Mouse (Mus musculus): ENCODE data around the gene Nufip2. TPM values are rescaled to one million over a fixed set of nuclear protein-coding genes. Genes with fewer than 3 reads are reported as not detected.

Gene Nufip2
- polyA plus RNA-seq, 1 experiment: 30.1 TPM

DNA sequence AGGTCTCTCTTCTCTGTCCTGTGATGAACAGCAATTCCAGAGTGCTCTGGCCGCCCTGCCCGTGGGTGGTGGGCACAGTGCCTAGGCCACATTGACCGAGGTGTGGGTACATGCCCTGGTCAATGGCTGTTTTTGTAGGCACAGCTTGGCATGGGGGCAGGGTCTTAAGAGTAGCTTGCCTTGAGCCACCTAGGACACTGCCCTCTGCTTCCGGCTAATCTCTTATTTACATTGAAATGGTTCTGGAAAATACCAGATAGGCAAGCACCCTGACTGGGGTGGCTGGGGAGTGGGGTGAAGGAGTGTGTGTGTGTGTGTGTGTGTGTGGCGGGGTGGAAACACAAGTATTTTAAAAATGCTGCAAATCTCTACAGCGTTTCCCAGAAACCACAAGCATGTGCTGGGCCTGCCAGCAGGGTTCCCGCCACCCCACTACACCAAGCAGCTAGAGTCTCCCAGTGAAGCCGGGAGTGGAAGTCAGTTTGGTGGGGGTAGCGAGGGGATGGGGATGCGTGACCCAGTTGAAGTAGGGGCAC is 97.3 kb downstream of the Nufip2 start:
- Histone ChIP-seq H3K36me3 (ENCODE audit: control insufficient read depth, insufficient read depth, low read length) (peaks cover 2% of the 10 kb centered on the region; the same call in 1 of the 2 replicates), H3K4me3 (ENCODE audit: control insufficient read depth, insufficient read depth, low read length) (no peak overlapping the region), H3K27me3 (ENCODE audit: control insufficient read depth, insufficient read depth, low read length) (no peaks in the 10 kb centered on the region), H3K27ac (ENCODE audit: control insufficient read depth, insufficient read depth, low read length) (no peak overlapping the region; the same call in 1 of the 2 replicates), H3K4me1 (replicated peaks; ENCODE audit: control insufficient read depth, insufficient read depth, low read length) (peaks cover 48% of the 10 kb centered on the region)
- TF ChIP-seq POLR2A (IDR thresholded peaks at IDR 0.05; ENCODE audit: control insufficient read depth, extremely low read depth, insufficient read depth, low read length, poor library complexity): no peak
- TF ChIP-seq CTCF (IDR thresholded peaks at IDR 0.05; ENCODE audit: borderline replicate concordance, control insufficient read depth, extremely low read depth, insufficient read depth, low read length, poor library complexity): no peak
- 64% methylated on average over 10 of the region's 10 CpGs for WGBS
- DNase-seq: no peak

DNA sequence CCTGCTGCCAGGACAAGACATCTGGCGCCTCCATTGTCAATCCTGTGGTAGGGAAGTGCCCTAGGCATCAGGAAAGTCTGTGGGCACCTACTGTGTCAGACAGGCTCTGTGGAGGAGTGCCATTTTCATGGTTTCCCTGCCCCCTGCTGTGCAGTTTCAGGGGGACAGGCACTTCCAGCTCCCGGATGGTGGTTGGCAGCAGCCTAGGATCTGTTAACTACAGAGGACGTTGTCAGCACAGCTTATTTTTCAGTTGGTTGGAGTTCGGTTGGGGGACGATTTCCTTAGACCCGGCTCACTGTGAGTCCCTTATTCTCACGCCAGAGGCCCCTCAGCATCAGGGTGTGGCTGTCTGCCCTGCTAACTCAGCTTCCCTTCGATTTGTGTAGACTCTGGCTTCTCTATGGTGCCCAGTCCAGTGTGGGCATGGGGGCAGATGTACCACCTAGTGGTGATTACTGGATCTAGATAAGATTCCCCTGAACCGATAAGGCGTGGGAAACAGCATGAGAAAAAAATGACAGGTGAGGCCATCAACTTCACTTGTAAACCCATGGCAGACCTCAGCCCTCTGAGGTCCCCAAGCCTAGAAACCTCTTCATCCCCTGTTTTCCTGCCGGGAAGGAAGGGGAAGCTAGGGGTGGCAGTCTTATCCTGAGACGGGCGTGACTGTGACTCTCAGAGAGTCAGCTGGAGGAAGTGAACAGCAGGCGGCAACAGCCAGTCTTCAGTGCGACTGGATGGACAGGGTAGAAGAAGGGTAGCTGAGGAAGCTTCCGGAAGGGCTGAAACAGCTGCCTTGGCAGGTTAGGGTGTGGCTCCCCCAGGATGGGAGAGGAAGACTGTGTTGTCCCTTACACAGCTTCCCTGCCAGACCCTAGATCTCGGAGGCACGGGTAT is 98.0 kb downstream of the Nufip2 start:
- Histone ChIP-seq H3K27me3 (ENCODE audit: control insufficient read depth, insufficient read depth, low read length) (no peaks in the 10 kb centered on the region), H3K36me3 (ENCODE audit: control insufficient read depth, insufficient read depth, low read length) (no peaks in the 10 kb centered on the region), H3K4me1 (replicated peaks; ENCODE audit: control insufficient read depth, insufficient read depth, low read length) (peaks cover 46% of the 10 kb centered on the region), H3K4me3 (ENCODE audit: control insufficient read depth, insufficient read depth, low read length) (no peak overlapping the region; the same call in 1 of the 2 replicates), H3K27ac (ENCODE audit: control insufficient read depth, insufficient read depth, low read length) (no peak overlapping the region; the same call in 1 of the 2 replicates)
- TF ChIP-seq POLR2A (IDR thresholded peaks at IDR 0.05; ENCODE audit: control insufficient read depth, extremely low read depth, insufficient read depth, low read length, poor library complexity): no peak
- TF ChIP-seq CTCF (IDR thresholded peaks at IDR 0.05; ENCODE audit: borderline replicate concordance, control insufficient read depth, extremely low read depth, insufficient read depth, low read length, poor library complexity): peak; percentile 70; the same call in 1 of the 2 replicates
- DNase-seq: peak; percentile 37
- WGBS: 14% methylated on average over 18 of the region's 18 CpGs

DNA sequence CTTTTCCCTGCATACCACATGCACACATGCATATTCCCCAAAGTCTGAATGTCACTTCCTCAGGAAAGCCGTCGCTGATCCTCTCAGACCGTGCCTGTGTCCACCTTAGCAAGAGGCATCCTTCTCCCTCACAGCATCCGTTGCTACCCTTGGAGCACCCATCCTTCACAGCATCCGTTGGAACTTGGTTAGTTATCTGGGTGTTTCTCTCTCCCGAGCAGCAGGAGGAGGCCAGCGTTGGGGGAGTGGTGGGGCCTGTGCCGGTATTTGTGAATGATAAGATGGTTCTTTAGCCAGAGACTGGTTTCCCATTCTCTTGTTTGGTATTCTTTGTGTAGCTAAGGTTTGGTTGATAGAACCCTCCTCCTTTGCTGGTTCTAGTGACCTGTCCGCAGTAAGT is 98.9 kb downstream of the Nufip2 start:
- Histone ChIP-seq H3K27ac (ENCODE audit: control insufficient read depth, insufficient read depth, low read length) (no peak overlapping the region), H3K4me3 (ENCODE audit: control insufficient read depth, insufficient read depth, low read length) (no peak overlapping the region), H3K27me3 (ENCODE audit: control insufficient read depth, insufficient read depth, low read length) (no peaks in the 10 kb centered on the region), H3K36me3 (ENCODE audit: control insufficient read depth, insufficient read depth, low read length) (no peaks in the 10 kb centered on the region), H3K4me1 (replicated peaks; ENCODE audit: control insufficient read depth, insufficient read depth, low read length) (peaks cover 50% of the 10 kb centered on the region)
- no peak for DNase-seq
- TF ChIP-seq POLR2A (IDR thresholded peaks at IDR 0.05; ENCODE audit: control insufficient read depth, extremely low read depth, insufficient read depth, low read length, poor library complexity): no peak
- TF ChIP-seq CTCF (IDR thresholded peaks at IDR 0.05; ENCODE audit: borderline replicate concordance, control insufficient read depth, extremely low read depth, insufficient read depth, low read length, poor library complexity): no peak
- WGBS: 97% methylated on average over 9 of the region's 9 CpGs

DNA sequence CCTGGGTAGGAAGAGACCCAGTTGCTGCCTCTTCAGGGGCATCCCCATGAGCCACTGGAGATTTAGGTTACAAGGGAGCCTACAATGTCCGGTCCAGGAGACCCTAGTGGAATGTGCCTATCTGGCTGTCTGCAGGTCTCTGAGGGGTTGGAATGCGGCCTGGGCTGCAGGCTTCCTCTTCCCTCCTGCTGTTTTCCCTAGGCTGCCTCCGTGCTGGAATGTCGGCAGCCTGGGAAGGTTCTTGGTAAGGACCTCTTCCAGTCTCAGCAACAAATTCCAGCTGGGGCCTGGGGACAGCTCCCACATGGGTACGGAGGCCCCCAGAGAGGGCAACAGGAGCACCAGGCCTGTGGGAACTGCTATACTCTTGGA is 99.4 kb downstream of the Nufip2 start:
- DNase-seq: no peak
- H3K27ac ChIP-seq (ENCODE audit: control insufficient read depth, insufficient read depth, low read length): no peak overlapping the region; the same call in 1 of the 2 replicates
- no peak overlapping the region for H3K4me3 ChIP-seq (ENCODE audit: control insufficient read depth, insufficient read depth, low read length)
- no peaks in the 10 kb centered on the region for H3K27me3 ChIP-seq (ENCODE audit: control insufficient read depth, insufficient read depth, low read length)
- WGBS: 87% methylated on average over 5 of the region's 5 CpGs
- H3K36me3 ChIP-seq (ENCODE audit: control insufficient read depth, insufficient read depth, low read length): no peaks in the 10 kb centered on the region
- TF ChIP-seq CTCF (IDR thresholded peaks at IDR 0.05; ENCODE audit: borderline replicate concordance, control insufficient read depth, extremely low read depth, insufficient read depth, low read length, poor library complexity) (no peak), POLR2A (IDR thresholded peaks at IDR 0.05; ENCODE audit: control insufficient read depth, extremely low read depth, insufficient read depth, low read length, poor library complexity) (no peak)
- H3K4me1 ChIP-seq (replicated peaks; ENCODE audit: control insufficient read depth, insufficient read depth, low read length): peaks cover 53% of the 10 kb centered on the region

DNA sequence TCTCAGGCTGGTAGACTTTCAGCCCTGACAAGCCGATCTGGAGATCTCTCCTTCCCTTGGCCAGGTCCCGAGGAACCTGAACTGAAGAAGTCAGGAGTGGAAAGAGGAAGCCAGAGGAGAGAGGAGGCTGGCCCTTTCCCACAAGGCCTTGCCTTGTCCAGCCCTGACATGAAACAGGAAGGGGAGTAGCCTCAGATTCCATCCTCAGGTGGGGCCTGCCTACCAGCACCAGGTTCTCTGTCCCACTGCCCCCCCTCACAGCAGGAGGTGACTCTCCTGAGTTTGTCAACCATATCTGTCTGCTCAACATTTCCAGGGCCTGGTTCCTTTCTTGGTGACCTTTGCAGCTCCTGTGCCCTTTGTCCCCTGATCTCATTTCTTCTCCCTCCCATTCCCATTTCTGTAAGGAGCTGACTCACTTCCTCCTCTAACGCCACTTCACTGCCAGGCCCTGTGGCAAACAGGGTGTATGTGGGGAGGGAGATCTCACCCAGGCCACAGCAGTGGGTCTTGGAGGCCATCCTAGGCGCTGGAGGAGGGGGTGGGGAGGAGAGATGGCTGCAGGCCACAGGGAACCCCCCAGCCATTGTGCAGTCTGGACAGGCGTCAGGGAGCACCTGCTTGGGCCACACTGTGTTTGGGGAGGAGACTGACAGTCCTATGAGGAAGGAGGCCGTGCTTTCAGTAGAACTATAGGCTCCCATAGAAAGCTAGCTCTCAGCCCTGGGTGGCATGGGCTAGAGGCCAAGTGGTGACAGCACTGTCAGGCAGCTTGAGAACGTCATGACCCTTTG is 100.0 kb downstream of the Nufip2 start:
- peaks cover 59% of the 10 kb centered on the region for H3K4me1 ChIP-seq (replicated peaks; ENCODE audit: control insufficient read depth, insufficient read depth, low read length)
- H3K4me3 ChIP-seq (ENCODE audit: control insufficient read depth, insufficient read depth, low read length): no peak overlapping the region
- DNase-seq: no peak
- H3K27me3 ChIP-seq (ENCODE audit: control insufficient read depth, insufficient read depth, low read length): no peaks in the 10 kb centered on the region
- no peaks in the 10 kb centered on the region for H3K36me3 ChIP-seq (ENCODE audit: control insufficient read depth, insufficient read depth, low read length)
- 48% methylated on average over 7 of the region's 7 CpGs for WGBS
- no peak overlapping the region; the same call in 1 of the 2 replicates for H3K27ac ChIP-seq (ENCODE audit: control insufficient read depth, insufficient read depth, low read length)
- TF ChIP-seq POLR2A (IDR thresholded peaks at IDR 0.05; ENCODE audit: control insufficient read depth, extremely low read depth, insufficient read depth, low read length, poor library complexity): no peak
- TF ChIP-seq CTCF (IDR thresholded peaks at IDR 0.05; ENCODE audit: borderline replicate concordance, control insufficient read depth, extremely low read depth, insufficient read depth, low read length, poor library complexity): no peak

DNA sequence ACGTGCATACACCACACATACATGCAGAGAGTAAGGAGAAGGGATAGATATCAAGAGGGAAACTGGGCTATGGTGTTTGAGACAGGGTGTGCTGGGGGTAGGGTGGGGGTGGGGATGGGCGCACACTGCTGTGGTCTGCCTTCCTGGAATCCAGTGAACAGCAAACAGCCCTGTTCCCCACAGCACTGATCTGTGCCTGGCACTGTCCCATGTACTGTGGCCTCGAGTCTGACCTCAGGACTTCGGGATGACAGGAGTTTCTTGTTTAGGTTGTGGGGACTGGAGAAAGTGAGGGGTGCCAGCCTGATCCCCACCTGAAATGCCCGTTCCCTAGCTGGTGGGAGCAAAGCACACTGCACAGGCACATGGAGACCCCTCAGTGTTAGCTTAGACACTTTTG is 101.8 kb downstream of the Nufip2 start, which contains the start of gene Gm10277:
TSS of gene Gm10277 (minus strand) at position 41 of the 400 bp plus-strand sequence.
- Histone ChIP-seq H3K36me3 (ENCODE audit: control insufficient read depth, insufficient read depth, low read length) (no peaks in the 10 kb centered on the region), H3K4me3 (ENCODE audit: control insufficient read depth, insufficient read depth, low read length) (no peak within 1 kb of the TSS), H3K27me3 (ENCODE audit: control insufficient read depth, insufficient read depth, low read length) (no peaks in the 10 kb centered on the region), H3K4me1 (replicated peaks; ENCODE audit: control insufficient read depth, insufficient read depth, low read length) (peaks cover 75% of the 10 kb centered on the region), H3K27ac (ENCODE audit: control insufficient read depth, insufficient read depth, low read length) (no peak within 1 kb of the TSS)
- no peak for DNase-seq
- TF ChIP-seq CTCF (IDR thresholded peaks at IDR 0.05; ENCODE audit: borderline replicate concordance, control insufficient read depth, extremely low read depth, insufficient read depth, low read length, poor library complexity) (no peak), POLR2A (IDR thresholded peaks at IDR 0.05; ENCODE audit: control insufficient read depth, extremely low read depth, insufficient read depth, low read length, poor library complexity) (no peak)
- 35% methylated on average over 5 of the region's 5 CpGs for WGBS

Measured in thymus, adult 2 months (tissue).